Mouse (Mus musculus): ENCODE measurements around the gene Sart3. TPM values are rescaled to one million over a fixed set of nuclear protein-coding genes. Genes with fewer than 3 reads are reported as not detected.
"Not testable (repeated sequence)": the region's sequence is repeated elsewhere in the genome, so short reads cannot be mapped to it uniquely, and the experiment has no call there.

Gene Sart3
- polyA plus RNA-seq, 1 experiment from 2014 or later = 59.2 TPM

- no peak overlapping the region for H3K9ac ChIP-seq
- no peaks in the 10 kb centered on the region for H3K9me3 ChIP-seq (replicated peaks)
- 20% methylated on average over 7 of the region's 7 CpGs for WGBS
- no peaks in the 10 kb centered on the region for H3K36me3 ChIP-seq
- no peaks in the 10 kb centered on the region for H3K27me3 ChIP-seq
- H3K4me1 ChIP-seq = peaks cover 44% of the 10 kb centered on the region
- H3K4me2 ChIP-seq = 0 out of 2 replicates have a peak overlapping the region, but pooled peaks have one; percentile 6
- peak; percentile 79 for ATAC-seq (replicated peaks; ENCODE audit: low FRiP score)
- H3K27ac ChIP-seq = peak overlapping the region; percentile 88
- H3K4me3 ChIP-seq (replicated peaks) = no peak overlapping the region
Measured at GRCm38 (mm10) chr5:113789075-113789788, 16.9 kb upstream of the Sart3 start.

- no peak overlapping the region for H3K4me2 ChIP-seq
- no peak overlapping the region for H3K4me3 ChIP-seq (replicated peaks)
- peaks cover 49% of the 10 kb centered on the region for H3K4me1 ChIP-seq
- WGBS = 24% methylated on average over 6 of the region's 6 CpGs
- H3K36me3 ChIP-seq = no peaks in the 10 kb centered on the region
- peak; percentile 13; the same call in 1 of the 2 replicates for ATAC-seq (replicated peaks; ENCODE audit: low FRiP score)
- peak overlapping the region; percentile 88 for H3K27ac ChIP-seq
- no peak overlapping the region for H3K9ac ChIP-seq
- H3K9me3 ChIP-seq (replicated peaks) = no peaks in the 10 kb centered on the region
- H3K27me3 ChIP-seq = no peaks in the 10 kb centered on the region
Measured at GRCm38 (mm10) chr5:113788645-113789044, 16.3 kb upstream of the Sart3 start.

GRCm38 (mm10) chr5:113786985-113787384, 14.7 kb upstream of the Sart3 start:
- Histone ChIP-seq H3K4me3 (replicated peaks) (no peak overlapping the region), H3K4me2 (no peak overlapping the region), H3K4me1 (peaks cover 56% of the 10 kb centered on the region), H3K9ac (no peak overlapping the region), H3K27me3 (0 out of 2 replicates have a peak, but pooled peaks cover 5% of the 10 kb centered on the region), H3K9me3 (replicated peaks) (no peaks in the 10 kb centered on the region), H3K27ac (no peak overlapping the region), H3K36me3 (no peaks in the 10 kb centered on the region)
- no peak for ATAC-seq (replicated peaks; ENCODE audit: low FRiP score)
- WGBS = 65% methylated on average over 5 of the region's 5 CpGs

GRCm38 (mm10) chr5:113784104-113784503, 11.8 kb upstream of the Sart3 start:
- 42% methylated on average over 3 of the region's 3 CpGs for WGBS
- peak overlapping the region; percentile 89 for H3K27ac ChIP-seq
- not testable (repeated sequence) for H3K27me3 ChIP-seq; H3K36me3 ChIP-seq; H3K9me3 ChIP-seq (replicated peaks); H3K4me3 ChIP-seq (replicated peaks); H3K9ac ChIP-seq; ATAC-seq (replicated peaks; ENCODE audit: low FRiP score)
- H3K4me2 ChIP-seq = 0 out of 2 replicates have a peak overlapping the region, but pooled peaks have one; percentile 38
- H3K4me1 ChIP-seq = peaks cover 27% of the 10 kb centered on the region

GRCm38 (mm10) chr5:113783581-113784001, 11.3 kb upstream of the Sart3 start:
- Histone ChIP-seq H3K27ac (peak overlapping the region; percentile 89), H3K4me1 (peaks cover 22% of the 10 kb centered on the region), H3K9ac (no peak overlapping the region), H3K9me3 (replicated peaks) (no peaks in the 10 kb centered on the region), H3K4me3 (replicated peaks) (no peak overlapping the region), H3K27me3 (0 out of 2 replicates have a peak, but pooled peaks cover 5% of the 10 kb centered on the region), H3K4me2 (peak overlapping the region; percentile 38), H3K36me3 (0 out of 2 replicates have a peak, but pooled peaks cover under 1% of the 10 kb centered on the region)
- WGBS = 4% methylated on average over 12 of the region's 12 CpGs
- peak; percentile 43; the same call in 1 of the 2 replicates for ATAC-seq (replicated peaks; ENCODE audit: low FRiP score)

GRCm38 (mm10) chr5:113782624-113783023, 10.3 kb upstream of the Sart3 start:
- no peak for ATAC-seq (replicated peaks; ENCODE audit: low FRiP score)
- Histone ChIP-seq H3K9ac (no peak overlapping the region), H3K36me3 (peaks cover 9% of the 10 kb centered on the region; the same call in 1 of the 2 replicates), H3K27ac (peak overlapping the region; percentile 89; the same call in 1 of the 2 replicates), H3K27me3 (0 out of 2 replicates have a peak, but pooled peaks cover 5% of the 10 kb centered on the region), H3K4me1 (peaks cover 18% of the 10 kb centered on the region), H3K9me3 (replicated peaks) (no peaks in the 10 kb centered on the region), H3K4me3 (replicated peaks) (no peak overlapping the region), H3K4me2 (no peak overlapping the region)
- 79% methylated on average over 7 of the region's 7 CpGs for WGBS

- Histone ChIP-seq H3K9ac (no peak overlapping the region), H3K9me3 (replicated peaks) (no peaks in the 10 kb centered on the region), H3K4me3 (replicated peaks) (no peak overlapping the region), H3K27ac (no peak overlapping the region), H3K27me3 (0 out of 2 replicates have a peak, but pooled peaks cover 5% of the 10 kb centered on the region), H3K4me2 (no peak overlapping the region), H3K4me1 (peaks cover 18% of the 10 kb centered on the region), H3K36me3 (peaks cover 16% of the 10 kb centered on the region)
- 71% methylated on average over 7 of the region's 7 CpGs for WGBS
- no peak for ATAC-seq (replicated peaks; ENCODE audit: low FRiP score)
Measured at GRCm38 (mm10) chr5:113781875-113782274, 9.6 kb upstream of the Sart3 start.

- ATAC-seq (replicated peaks; ENCODE audit: low FRiP score) = no peak
- peaks cover 22% of the 10 kb centered on the region for H3K36me3 ChIP-seq
- no peak overlapping the region for H3K4me3 ChIP-seq (replicated peaks)
- no peak overlapping the region for H3K4me2 ChIP-seq
- H3K27ac ChIP-seq = no peak overlapping the region
- H3K9me3 ChIP-seq (replicated peaks) = no peaks in the 10 kb centered on the region
- H3K4me1 ChIP-seq = peaks cover 18% of the 10 kb centered on the region
- WGBS = 71% methylated on average over 7 of the region's 7 CpGs
- H3K27me3 ChIP-seq = 0 out of 2 replicates have a peak, but pooled peaks cover 5% of the 10 kb centered on the region
- H3K9ac ChIP-seq = no peak overlapping the region
Measured at GRCm38 (mm10) chr5:113781254-113781653, 8.9 kb upstream of the Sart3 start.

- Histone ChIP-seq H3K27me3 (0 out of 2 replicates have a peak, but pooled peaks cover 5% of the 10 kb centered on the region), H3K9ac (no peak overlapping the region), H3K9me3 (replicated peaks) (no peaks in the 10 kb centered on the region), H3K4me2 (no peak overlapping the region), H3K4me1 (peaks cover 18% of the 10 kb centered on the region), H3K36me3 (peaks cover 27% of the 10 kb centered on the region), H3K27ac (no peak overlapping the region), H3K4me3 (replicated peaks) (no peak overlapping the region)
- WGBS = 78% methylated on average over 5 of the region's 5 CpGs
- ATAC-seq (replicated peaks; ENCODE audit: low FRiP score) = no peak
Measured at GRCm38 (mm10) chr5:113780763-113781162, 8.5 kb upstream of the Sart3 start.

- Histone ChIP-seq H3K9ac (no peak overlapping the region), H3K4me2 (no peak overlapping the region), H3K4me1 (peaks cover 18% of the 10 kb centered on the region), H3K27me3 (0 out of 2 replicates have a peak, but pooled peaks cover 5% of the 10 kb centered on the region), H3K27ac (no peak overlapping the region), H3K4me3 (replicated peaks) (no peak overlapping the region), H3K9me3 (replicated peaks) (no peaks in the 10 kb centered on the region), H3K36me3 (peaks cover 33% of the 10 kb centered on the region)
- ATAC-seq (replicated peaks; ENCODE audit: low FRiP score) = no peak
- WGBS = 97% methylated on average over 3 of the region's 3 CpGs
Measured at GRCm38 (mm10) chr5:113780082-113780752, 7.9 kb upstream of the Sart3 start.

GRCm38 (mm10) chr5:113779569-113779968, 7.3 kb upstream of the Sart3 start:
- 74% methylated on average over 5 of the region's 5 CpGs for WGBS
- H3K9ac ChIP-seq = no peak overlapping the region
- no peak for ATAC-seq (replicated peaks; ENCODE audit: low FRiP score)

GRCm38 (mm10) chr5:113777728-113778127, 5.4 kb upstream of the Sart3 start:
- H3K4me3 ChIP-seq (replicated peaks); H3K9me3 ChIP-seq (replicated peaks); H3K27me3 ChIP-seq; H3K4me2 ChIP-seq; H3K9ac ChIP-seq; H3K27ac ChIP-seq; ATAC-seq (replicated peaks; ENCODE audit: low FRiP score): not testable (repeated sequence)
- 90% methylated on average over 8 of the region's 8 CpGs for WGBS
- Histone ChIP-seq H3K4me1 (peaks cover 15% of the 10 kb centered on the region), H3K36me3 (peaks cover 45% of the 10 kb centered on the region)

More at GRCm38 (mm10) chr5:113779569-113779968, 7.3 kb upstream of the Sart3 start:
- Histone ChIP-seq H3K27me3 (0 out of 2 replicates have a peak, but pooled peaks cover 5% of the 10 kb centered on the region), H3K4me3 (replicated peaks) (no peak overlapping the region), H3K36me3 (peaks cover 39% of the 10 kb centered on the region), H3K4me2 (no peak overlapping the region), H3K27ac (no peak overlapping the region), H3K9me3 (replicated peaks) (no peaks in the 10 kb centered on the region), H3K4me1 (peaks cover 18% of the 10 kb centered on the region)
